Mouse (Mus musculus) liver, embryonic 14.5 days (tissue): ENCODE data around the gene Serpina9.

Experiments used
- CTCF ChIP-seq: IDR thresholded peaks from 2 replicates; pipeline ENCODE4 v1.5.1; 2016; ENCODE audit warnings: antibody characterized with exemption, low read depth, control low read depth
- EP300 ChIP-seq: IDR thresholded peaks from 2 replicates; pipeline ENCODE4 v1.6.1; 2016; ENCODE audit warnings: antibody characterized with exemption, low read depth

- no peak for TF ChIP-seq CTCF
- no peak for TF ChIP-seq EP300
Observed at GRCm38 (mm10) chr12:103958798-103959197, 54.8 kb downstream of the Serpina9 start, which contains the start of gene Serpina1e.
